Mouse (Mus musculus): ENCODE data around the gene Ccdc33. TPM values are rescaled to one million over a fixed set of nuclear protein-coding genes. Genes with fewer than 3 reads are reported as not detected.

The Ccdc33 gene
- polyA plus RNA-seq, 1 experiment from 2014 or later: not detected

GRCm38 (mm10) chr9:58009015-58009362 is 109.6 kb downstream of the Ccdc33 start:
- WGBS: 7% methylated on average over 6 of the region's 6 CpGs
- H3K9ac ChIP-seq (ENCODE audit: low read length): no peak overlapping the region
- no peaks in the 10 kb centered on the region for H3K9me3 ChIP-seq (replicated peaks; ENCODE audit: control insufficient read depth, low read length)
- no peak overlapping the region for H3K4me3 ChIP-seq (replicated peaks; ENCODE audit: low read length)
- H3K4me2 ChIP-seq (ENCODE audit: low read depth, low read length): no peak overlapping the region
- no peaks in the 10 kb centered on the region for H3K4me1 ChIP-seq (ENCODE audit: control insufficient read depth, insufficient read depth, low read length)
- no peaks in the 10 kb centered on the region for H3K27me3 ChIP-seq (ENCODE audit: control insufficient read depth, insufficient read depth, low read length)
- no peak overlapping the region for H3K27ac ChIP-seq (ENCODE audit: low read length)
- H3K36me3 ChIP-seq (ENCODE audit: control insufficient read depth, insufficient read depth, low read length): no peaks in the 10 kb centered on the region
- peak; percentile 50; the same call in 1 of the 2 replicates for ATAC-seq (ENCODE audit: insufficient read depth, low FRiP score)

GRCm38 (mm10) chr9:58008336-58009014 is 110.1 kb downstream of the Ccdc33 start:
- Histone ChIP-seq H3K4me3 (replicated peaks; ENCODE audit: low read length) (no peak overlapping the region), H3K27me3 (ENCODE audit: control insufficient read depth, insufficient read depth, low read length) (no peaks in the 10 kb centered on the region), H3K27ac (ENCODE audit: low read length) (no peak overlapping the region), H3K9ac (ENCODE audit: low read length) (no peak overlapping the region), H3K9me3 (replicated peaks; ENCODE audit: control insufficient read depth, low read length) (no peaks in the 10 kb centered on the region), H3K4me1 (ENCODE audit: control insufficient read depth, insufficient read depth, low read length) (no peaks in the 10 kb centered on the region), H3K4me2 (ENCODE audit: low read depth, low read length) (no peak overlapping the region), H3K36me3 (ENCODE audit: control insufficient read depth, insufficient read depth, low read length) (no peaks in the 10 kb centered on the region)
- 66% methylated on average over 12 of the region's 12 CpGs for WGBS
- no peak for ATAC-seq (ENCODE audit: insufficient read depth, low FRiP score)

GRCm38 (mm10) chr9:58005753-58006461 is 112.7 kb downstream of the Ccdc33 start, which contains the start of gene Cyp11a1:
Gene Cyp11a1, plus strand, starts transcription at chr9:58006411.
- H3K36me3 ChIP-seq (ENCODE audit: control insufficient read depth, insufficient read depth, low read length): no peaks in the 10 kb centered on the region
- H3K9ac ChIP-seq (ENCODE audit: low read length): no peak within 1 kb of the TSS
- H3K4me2 ChIP-seq (ENCODE audit: low read depth, low read length): no peak within 1 kb of the TSS
- no peaks in the 10 kb centered on the region for H3K4me1 ChIP-seq (ENCODE audit: control insufficient read depth, insufficient read depth, low read length)
- 80% methylated on average over 16 of the region's 16 CpGs for WGBS
- H3K27me3 ChIP-seq (ENCODE audit: control insufficient read depth, insufficient read depth, low read length): no peaks in the 10 kb centered on the region
- no peak within 1 kb of the TSS for H3K4me3 ChIP-seq (replicated peaks; ENCODE audit: low read length)
- no peak for ATAC-seq (ENCODE audit: insufficient read depth, low FRiP score)
- no peaks in the 10 kb centered on the region for H3K9me3 ChIP-seq (replicated peaks; ENCODE audit: control insufficient read depth, low read length)
- H3K27ac ChIP-seq (ENCODE audit: low read length): no peak within 1 kb of the TSS

- Histone ChIP-seq H3K36me3 (ENCODE audit: control insufficient read depth, insufficient read depth, low read length) (no peaks in the 10 kb centered on the region), H3K27ac (ENCODE audit: low read length) (no peak overlapping the region), H3K4me3 (replicated peaks; ENCODE audit: low read length) (no peak overlapping the region), H3K9me3 (replicated peaks; ENCODE audit: control insufficient read depth, low read length) (no peaks in the 10 kb centered on the region), H3K27me3 (ENCODE audit: control insufficient read depth, insufficient read depth, low read length) (no peaks in the 10 kb centered on the region), H3K9ac (ENCODE audit: low read length) (no peak overlapping the region), H3K4me1 (ENCODE audit: control insufficient read depth, insufficient read depth, low read length) (no peaks in the 10 kb centered on the region), H3K4me2 (ENCODE audit: low read depth, low read length) (no peak overlapping the region)
- WGBS: 18% methylated on average over 2 of the region's 2 CpGs
- ATAC-seq (ENCODE audit: insufficient read depth, low FRiP score): no peak
Measured at GRCm38 (mm10) chr9:58003272-58003671, 115.4 kb downstream of the Ccdc33 start.

- Histone ChIP-seq H3K27me3 (ENCODE audit: control insufficient read depth, insufficient read depth, low read length) (peaks cover 3% of the 10 kb centered on the region), H3K27ac (ENCODE audit: low read length) (no peak overlapping the region), H3K4me3 (replicated peaks; ENCODE audit: low read length) (no peak overlapping the region), H3K4me2 (ENCODE audit: low read depth, low read length) (no peak overlapping the region), H3K36me3 (ENCODE audit: control insufficient read depth, insufficient read depth, low read length) (no peaks in the 10 kb centered on the region), H3K9me3 (replicated peaks; ENCODE audit: control insufficient read depth, low read length) (no peaks in the 10 kb centered on the region), H3K9ac (ENCODE audit: low read length) (no peak overlapping the region), H3K4me1 (ENCODE audit: control insufficient read depth, insufficient read depth, low read length) (peaks cover 6% of the 10 kb centered on the region; the same call in 1 of the 2 replicates)
- WGBS: 49% methylated on average over 2 of the region's 2 CpGs
- no peak for ATAC-seq (ENCODE audit: insufficient read depth, low FRiP score)
Measured at GRCm38 (mm10) chr9:57999676-58000075, 118.9 kb downstream of the Ccdc33 start.

- ATAC-seq (ENCODE audit: insufficient read depth, low FRiP score): no peak
- Histone ChIP-seq H3K9me3 (replicated peaks; ENCODE audit: control insufficient read depth, low read length) (no peaks in the 10 kb centered on the region), H3K9ac (ENCODE audit: low read length) (no peak overlapping the region), H3K4me3 (replicated peaks; ENCODE audit: low read length) (no peak overlapping the region), H3K4me1 (ENCODE audit: control insufficient read depth, insufficient read depth, low read length) (peaks cover 6% of the 10 kb centered on the region; the same call in 1 of the 2 replicates), H3K27ac (ENCODE audit: low read length) (no peak overlapping the region), H3K4me2 (ENCODE audit: low read depth, low read length) (no peak overlapping the region), H3K27me3 (ENCODE audit: control insufficient read depth, insufficient read depth, low read length) (peaks cover 3% of the 10 kb centered on the region), H3K36me3 (ENCODE audit: control insufficient read depth, insufficient read depth, low read length) (no peaks in the 10 kb centered on the region)
- WGBS: 54% methylated on average over 2 of the region's 2 CpGs
Measured at GRCm38 (mm10) chr9:57998685-57999084, 119.9 kb downstream of the Ccdc33 start.

GRCm38 (mm10) chr9:57998032-57998659 is 120.5 kb downstream of the Ccdc33 start:
- peak overlapping the region; percentile 32; the same call in 1 of the 2 replicates for H3K9ac ChIP-seq (ENCODE audit: low read length)
- H3K4me1 ChIP-seq (ENCODE audit: control insufficient read depth, insufficient read depth, low read length): peaks cover 6% of the 10 kb centered on the region; the same call in 1 of the 2 replicates
- peak overlapping the region; percentile 30 for H3K4me3 ChIP-seq (replicated peaks; ENCODE audit: low read length)
- ATAC-seq (ENCODE audit: insufficient read depth, low FRiP score): peak; percentile 82
- no peaks in the 10 kb centered on the region for H3K9me3 ChIP-seq (replicated peaks; ENCODE audit: control insufficient read depth, low read length)
- H3K4me2 ChIP-seq (ENCODE audit: low read depth, low read length): peak overlapping the region; percentile 55
- H3K27me3 ChIP-seq (ENCODE audit: control insufficient read depth, insufficient read depth, low read length): peaks cover 3% of the 10 kb centered on the region
- H3K27ac ChIP-seq (ENCODE audit: low read length): no peak overlapping the region
- WGBS: under 1% methylated on average over 20 of the region's 20 CpGs
- H3K36me3 ChIP-seq (ENCODE audit: control insufficient read depth, insufficient read depth, low read length): no peaks in the 10 kb centered on the region

GRCm38 (mm10) chr9:57997511-57998031 is 121.1 kb downstream of the Ccdc33 start:
- H3K9ac ChIP-seq (ENCODE audit: low read length): 0 out of 2 replicates have a peak overlapping the region, but pooled peaks have one; percentile 32
- no peak overlapping the region for H3K27ac ChIP-seq (ENCODE audit: low read length)
- WGBS: 15% methylated on average over 13 of the region's 13 CpGs
- H3K4me3 ChIP-seq (replicated peaks; ENCODE audit: low read length): peak overlapping the region; percentile 30
- H3K9me3 ChIP-seq (replicated peaks; ENCODE audit: control insufficient read depth, low read length): no peaks in the 10 kb centered on the region
- ATAC-seq (ENCODE audit: insufficient read depth, low FRiP score): no peak
- peak overlapping the region; percentile 55 for H3K4me2 ChIP-seq (ENCODE audit: low read depth, low read length)
- H3K27me3 ChIP-seq (ENCODE audit: control insufficient read depth, insufficient read depth, low read length): peaks cover 3% of the 10 kb centered on the region
- H3K4me1 ChIP-seq (ENCODE audit: control insufficient read depth, insufficient read depth, low read length): peaks cover 6% of the 10 kb centered on the region; the same call in 1 of the 2 replicates
- H3K36me3 ChIP-seq (ENCODE audit: control insufficient read depth, insufficient read depth, low read length): no peaks in the 10 kb centered on the region

- Histone ChIP-seq H3K4me3 (replicated peaks; ENCODE audit: low read length) (no peak overlapping the region), H3K27me3 (ENCODE audit: control insufficient read depth, insufficient read depth, low read length) (peaks cover 3% of the 10 kb centered on the region), H3K4me1 (ENCODE audit: control insufficient read depth, insufficient read depth, low read length) (peaks cover 6% of the 10 kb centered on the region; the same call in 1 of the 2 replicates), H3K4me2 (ENCODE audit: low read depth, low read length) (no peak overlapping the region), H3K36me3 (ENCODE audit: control insufficient read depth, insufficient read depth, low read length) (no peaks in the 10 kb centered on the region), H3K9ac (ENCODE audit: low read length) (no peak overlapping the region), H3K27ac (ENCODE audit: low read length) (no peak overlapping the region), H3K9me3 (replicated peaks; ENCODE audit: control insufficient read depth, low read length) (no peaks in the 10 kb centered on the region)
- ATAC-seq (ENCODE audit: insufficient read depth, low FRiP score): no peak
- 33% methylated on average over 4 of the region's 4 CpGs for WGBS
Measured at GRCm38 (mm10) chr9:57995282-57995681, 123.3 kb downstream of the Ccdc33 start.
